Mouse (Mus musculus) brain, adult 2 months (tissue): ENCODE results near the gene Cldn3.
A peak's percentile ranks its signal among the peaks of the same experiment; 100 is the strongest.

Source experiments
- DNase-seq: peaks from one replicate; pipeline ENCODE4 v3.0.0; 2011; ENCODE audit warnings: low read depth, low spot score

Cldn3 gene

GRCm38 (mm10) chr5:135002151-135002550, 16.1 kb downstream of the Cldn3 start:
- DNase-seq: no peak

GRCm38 (mm10) chr5:135007802-135008571, 22.0 kb downstream of the Cldn3 start:
- no peak for DNase-seq

- peak; percentile 100 for DNase-seq
Observed at GRCm38 (mm10) chr5:135008671-135009589, 22.9 kb downstream of the Cldn3 start, which contains the start of gene Abhd11. Gene Abhd11, plus strand, starts transcription at chr5:135009152.

GRCm38 (mm10) chr5:135009590-135010319, 23.7 kb downstream of the Cldn3 start:
- peak; percentile 94 for DNase-seq

GRCm38 (mm10) chr5:135010320-135010709, 24.3 kb downstream of the Cldn3 start:
- DNase-seq: no peak

- DNase-seq: no peak
Observed at GRCm38 (mm10) chr5:135010841-135011743, 25.1 kb downstream of the Cldn3 start.

GRCm38 (mm10) chr5:135011809-135012613, 26.0 kb downstream of the Cldn3 start:
- DNase-seq: no peak

GRCm38 (mm10) chr5:135012671-135013441, 26.8 kb downstream of the Cldn3 start:
- peak; percentile 82 for DNase-seq

- DNase-seq: peak; percentile 92
Observed at GRCm38 (mm10) chr5:135015497-135015896, 29.5 kb downstream of the Cldn3 start.

- DNase-seq: no peak
Observed at GRCm38 (mm10) chr5:135016224-135016759, 30.3 kb downstream of the Cldn3 start.

- peak; percentile 91 for DNase-seq
Observed at GRCm38 (mm10) chr5:135021814-135022213, 35.8 kb downstream of the Cldn3 start.

GRCm38 (mm10) chr5:135023344-135024173, 37.5 kb downstream of the Cldn3 start, which contains the start of gene Stx1a:
Gene Stx1a, plus strand, starts transcription at chr5:135023482.
- DNase-seq: peak; percentile 87

GRCm38 (mm10) chr5:135024665-135025224, 38.7 kb downstream of the Cldn3 start:
- DNase-seq: no peak

- DNase-seq: peak; percentile 81
Observed at GRCm38 (mm10) chr5:135025899-135026298, 39.9 kb downstream of the Cldn3 start.

- DNase-seq: peak; percentile 82
Observed at GRCm38 (mm10) chr5:135029007-135029854, 43.2 kb downstream of the Cldn3 start.

GRCm38 (mm10) chr5:135032581-135032980, 46.6 kb downstream of the Cldn3 start:
- no peak for DNase-seq

- no peak for DNase-seq
Observed at GRCm38 (mm10) chr5:135034593-135034992, 48.6 kb downstream of the Cldn3 start.
